Mouse (Mus musculus) left cerebral cortex, postnatal 10 days (tissue): Measurements from ENCODE around the gene Dcn. TPM values are rescaled to one million over a fixed set of nuclear protein-coding genes. Genes with fewer than 3 reads are reported as not detected.
A peak's percentile ranks its signal among the peaks of the same experiment; 100 is the strongest.

Source experiments
- DNase-seq, 2 experiments: peaks; one replicate each; pipeline ENCODE4 v3.0.0; 2021 to 2022; ENCODE audit warnings: low spot score in 2 of 2, mixed read lengths in 1 of 2; ENCODE audit errors: extremely low spot score in 1 of 2
- intact Hi-C: fragments of 180-260 bp; cut with DNase I; formaldehyde crosslinking; loops from one replicate; pipeline ENCODE4 v1.15.1; 2025
- total RNA-seq, 2 experiments: library from RNA; stranded (reverse); gene quantifications; 2 replicates each; pipeline ENCODE4 v1.2.3; 2021

Dcn gene
- 10 to 100 TPM; 24.6 to 33.5 TPM for total RNA-seq

DNA sequence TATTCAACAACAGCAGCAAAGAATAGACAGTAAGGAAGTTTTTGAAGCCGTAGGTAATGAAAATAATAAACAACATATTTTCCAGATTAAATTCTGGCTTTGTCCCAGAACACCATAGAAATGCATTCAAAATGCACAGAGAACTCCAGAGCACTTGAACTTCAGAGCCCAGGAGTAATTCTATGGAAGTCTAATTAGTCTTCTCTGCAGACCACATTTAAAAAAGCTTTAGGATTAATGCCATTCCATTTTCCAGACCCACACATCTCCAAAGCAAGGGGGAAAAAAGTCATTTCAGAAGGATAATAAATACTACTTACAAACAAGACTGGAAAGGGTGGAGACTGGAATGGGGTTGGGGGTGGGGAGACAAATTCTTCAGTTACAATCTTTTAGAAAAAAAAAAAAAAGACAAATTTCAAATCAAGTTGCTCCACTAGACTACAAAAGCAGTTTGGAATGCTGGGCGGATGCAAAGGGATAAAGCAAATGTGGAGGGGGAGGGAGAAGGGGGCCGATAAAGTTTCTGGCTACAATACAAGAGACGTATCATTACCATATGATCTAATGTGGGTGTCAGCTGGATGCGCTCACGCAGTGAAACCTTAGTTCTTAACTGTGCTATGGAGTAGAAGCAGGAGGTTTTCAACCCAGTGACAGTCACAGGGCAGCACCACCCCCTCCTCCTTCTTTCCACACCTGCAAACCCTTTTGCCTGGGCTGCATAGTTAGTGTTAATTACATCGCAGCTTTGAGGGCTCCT is at the start of gene Dcn:
Dcn (plus strand) TSS at position 606 of the 763 bp plus-strand sequence.
- DNase-seq = no peak
- intact Hi-C loops = no loop called here

DNA sequence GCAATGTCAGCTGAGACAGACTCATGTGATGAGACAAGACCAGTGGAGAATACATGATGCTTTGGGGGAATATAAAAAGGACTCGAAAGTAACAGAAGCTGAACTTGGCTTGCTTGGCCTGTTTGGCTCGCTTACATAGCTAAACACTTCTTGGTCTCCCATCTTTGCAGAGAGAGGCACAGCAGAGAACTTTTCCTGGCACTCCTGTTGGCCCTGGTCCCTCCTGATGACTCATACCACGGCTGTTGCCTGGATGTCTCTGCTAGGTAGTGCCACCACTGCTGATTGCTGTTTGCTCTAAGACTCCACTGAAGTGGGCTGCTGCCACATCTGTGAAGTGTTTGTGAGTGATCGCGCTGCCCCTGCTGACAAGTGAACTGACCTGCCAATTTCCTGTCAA is 42.7 kb upstream of the Dcn start:
- DNase-seq = peak; percentile 2 to 19
- intact Hi-C loops = no loop called here

DNA sequence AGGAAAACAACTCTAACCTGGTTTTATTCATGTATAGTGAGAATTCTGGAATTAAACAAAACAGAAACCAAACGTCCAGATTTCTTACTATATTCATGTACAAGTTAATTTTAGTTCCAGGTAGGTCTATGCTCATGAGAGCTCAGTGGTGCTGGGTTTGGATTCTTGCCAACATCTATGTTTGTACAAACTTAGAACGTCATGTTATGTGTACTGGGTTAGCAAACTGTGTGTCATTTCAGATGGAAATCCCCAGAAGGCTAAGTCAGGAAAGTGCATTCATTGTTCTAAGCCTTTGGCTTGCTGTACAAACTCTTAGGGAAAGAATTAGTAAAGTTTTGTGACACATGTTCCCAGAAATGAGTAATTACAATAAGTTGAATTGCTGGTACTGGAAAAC is 37.1 kb upstream of the Dcn start:
- DNase-seq = no peak
- intact Hi-C loops = no loop called here

DNA sequence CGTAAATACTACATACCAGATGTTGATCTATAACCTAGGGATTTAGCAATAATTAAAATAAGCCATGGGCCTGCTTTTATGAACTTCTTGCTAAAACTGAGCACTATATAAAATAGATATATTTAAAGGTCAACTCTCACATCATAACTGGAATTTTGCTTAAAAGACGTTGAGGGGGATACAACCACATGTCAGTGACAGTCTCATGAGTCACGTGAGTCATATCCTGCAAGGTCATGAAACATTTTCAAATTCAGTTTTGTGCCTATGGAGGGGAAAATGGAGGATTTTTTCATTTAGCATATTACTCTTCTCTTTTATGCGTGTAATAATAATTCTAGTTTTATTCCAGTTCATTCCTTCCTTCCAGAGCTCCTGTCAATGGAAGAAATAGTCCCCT is 32.9 kb upstream of the Dcn start:
- intact Hi-C loops = no loop called here
- DNase-seq = no peak

DNA sequence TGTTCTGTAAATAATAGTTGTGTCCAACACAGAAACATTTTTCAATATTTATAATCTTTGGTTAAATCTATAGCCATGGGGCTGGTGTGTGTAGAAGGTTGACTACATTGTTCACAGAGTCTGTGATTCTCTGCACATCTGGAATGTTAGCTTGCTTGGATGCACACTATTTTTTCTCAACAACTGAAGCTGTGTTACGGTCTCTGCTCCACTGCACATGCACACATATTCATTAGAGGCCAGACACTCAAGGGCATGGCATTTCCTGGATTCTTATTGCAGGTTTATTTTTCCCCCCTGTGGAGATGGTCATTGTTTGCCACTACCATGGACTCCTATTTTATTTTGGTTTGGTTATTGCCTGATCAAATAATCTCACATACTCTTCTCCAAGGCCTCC is 26.5 kb upstream of the Dcn start:
- intact Hi-C loops = no loop called here
- DNase-seq = no peak

DNA sequence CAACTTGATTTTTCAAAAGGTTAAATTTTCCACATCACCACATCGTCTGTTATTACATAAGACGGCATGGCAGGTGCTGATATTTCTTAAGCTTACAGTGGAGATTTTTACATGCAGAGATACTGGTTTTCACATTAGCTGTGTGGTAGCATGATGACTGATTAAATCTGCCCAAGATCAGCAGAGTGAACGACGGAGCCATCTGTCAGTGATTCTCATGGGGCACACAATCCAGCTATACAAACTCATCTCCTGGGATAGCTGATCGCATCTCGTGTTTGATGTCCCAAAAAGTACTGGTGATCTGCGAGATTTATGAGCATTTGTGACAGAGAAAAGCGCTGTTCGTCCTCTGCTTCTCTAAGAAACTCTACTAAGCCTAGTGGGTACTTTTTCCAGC is 25.9 kb upstream of the Dcn start:
- no peak for DNase-seq
- intact Hi-C loops = no loop called here

DNA sequence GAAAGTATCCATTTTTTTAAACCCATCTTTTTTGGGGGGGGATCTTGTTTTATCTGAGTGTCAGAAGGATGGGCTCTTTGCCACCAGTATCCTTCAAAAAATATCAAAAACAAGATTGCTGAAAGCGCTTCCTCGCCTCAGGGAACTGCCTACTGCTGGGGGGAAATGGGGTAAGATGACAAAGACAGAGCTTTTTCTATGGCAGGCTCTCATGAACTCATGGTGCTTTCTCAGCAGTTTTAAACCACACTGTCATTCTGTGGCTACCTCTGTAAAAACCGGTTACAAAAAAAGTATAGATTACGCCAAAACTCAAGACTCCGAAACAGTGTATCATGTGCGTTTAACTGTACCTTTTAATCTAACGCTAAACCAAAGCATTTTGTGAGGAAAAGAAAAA is 22.4 kb upstream of the Dcn start:
- intact Hi-C loops = no loop called here
- DNase-seq = no peak

DNA sequence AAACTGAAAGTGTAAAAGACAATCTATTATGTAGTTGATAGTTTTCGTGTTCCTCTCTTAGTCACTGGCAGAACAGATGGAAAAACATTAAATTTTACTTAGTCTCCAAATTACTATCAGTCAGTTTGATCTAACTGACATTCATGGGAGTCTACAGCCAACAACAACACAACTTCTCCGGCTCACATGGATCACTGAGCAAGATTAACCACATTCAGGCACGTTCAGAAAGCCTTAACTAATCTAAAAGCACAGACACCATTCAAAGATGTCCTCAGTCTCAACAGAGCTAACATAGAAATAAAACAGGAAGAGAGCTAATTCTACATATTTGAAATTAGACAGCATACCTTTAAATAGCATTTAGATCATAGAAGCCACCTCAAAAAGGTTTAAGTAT is 12.6 kb upstream of the Dcn start:
- intact Hi-C loops = no loop called here
- DNase-seq = no peak

DNA sequence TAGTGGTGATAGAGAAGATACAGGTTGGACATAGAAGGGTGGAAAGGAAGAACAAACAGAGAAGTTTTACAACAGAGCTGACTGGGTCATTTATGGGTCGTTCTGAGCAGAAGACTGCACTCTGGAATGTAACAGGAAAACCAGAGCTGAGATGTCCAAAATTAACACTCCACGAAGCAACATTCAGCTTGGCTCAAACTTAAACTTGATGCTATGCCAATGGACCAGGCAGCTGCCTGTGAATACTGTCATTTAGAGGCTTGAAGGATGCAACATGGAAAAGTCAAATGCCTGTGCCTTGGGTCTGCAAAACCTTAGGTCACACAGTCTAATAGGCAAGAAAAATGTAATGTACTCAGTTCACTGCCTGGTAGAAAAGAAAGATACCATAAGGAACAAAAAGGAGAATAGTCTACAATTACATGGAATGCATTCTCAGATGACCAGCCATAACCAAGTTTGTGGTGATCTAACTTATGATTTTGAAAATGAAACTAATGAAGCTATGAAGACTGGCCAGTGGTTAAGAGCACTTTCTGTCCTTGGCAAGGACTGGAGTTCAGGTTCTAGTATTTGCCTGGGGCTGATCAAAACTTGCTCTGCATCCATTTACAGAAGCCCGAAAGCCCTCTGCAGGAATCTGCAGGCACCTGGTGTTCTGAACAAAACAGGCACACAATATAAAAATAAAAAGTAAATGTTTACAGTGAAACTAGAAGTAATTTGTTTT is 9.8 kb upstream of the Dcn start:
- no peak for DNase-seq

DNA sequence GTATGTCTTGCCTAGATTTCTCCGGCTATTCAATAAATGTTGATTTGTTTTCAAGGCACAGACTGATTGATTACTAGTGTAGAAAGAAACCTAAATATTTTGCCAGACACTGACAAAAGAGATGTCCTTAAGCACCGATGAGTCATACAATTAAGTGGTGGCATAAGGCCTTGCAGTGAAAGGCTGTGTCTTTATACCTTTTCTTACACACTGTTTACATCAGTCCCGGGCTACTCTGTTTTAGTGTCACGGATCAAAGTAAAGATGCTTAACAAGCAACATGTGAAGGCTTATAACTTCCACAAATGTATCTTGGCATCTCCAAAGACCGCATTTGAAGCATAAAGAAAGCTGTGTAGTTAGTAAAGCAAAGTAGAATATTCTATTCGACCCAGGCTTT is 3.9 kb upstream of the Dcn start:
- no peak for DNase-seq
- intact Hi-C loops = no loop called here

More for the DNA sequence above, 9.8 kb upstream of the Dcn start:
- intact Hi-C loops = no loop called here

DNA sequence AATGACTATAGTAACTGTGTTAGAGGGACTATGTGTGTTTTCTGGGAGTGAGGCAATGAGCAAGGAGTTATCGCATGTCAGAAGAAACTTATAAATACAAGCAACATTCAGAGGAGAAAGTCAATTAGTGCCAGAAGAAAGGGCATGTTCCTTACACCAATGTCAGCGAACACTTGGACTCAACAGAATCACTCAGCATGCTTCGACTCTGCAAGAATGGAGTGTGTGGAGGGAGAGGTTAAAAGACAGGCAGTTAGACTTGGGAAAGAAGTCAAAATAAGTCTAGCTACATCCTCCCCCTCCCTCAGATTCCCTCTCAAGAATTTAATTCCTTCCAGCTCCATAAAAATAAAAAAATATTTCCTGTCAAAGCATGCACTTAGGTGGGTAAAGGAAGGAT is 1.1 kb upstream of the Dcn start:
- intact Hi-C loops = no loop called here
- DNase-seq = no peak

DNA sequence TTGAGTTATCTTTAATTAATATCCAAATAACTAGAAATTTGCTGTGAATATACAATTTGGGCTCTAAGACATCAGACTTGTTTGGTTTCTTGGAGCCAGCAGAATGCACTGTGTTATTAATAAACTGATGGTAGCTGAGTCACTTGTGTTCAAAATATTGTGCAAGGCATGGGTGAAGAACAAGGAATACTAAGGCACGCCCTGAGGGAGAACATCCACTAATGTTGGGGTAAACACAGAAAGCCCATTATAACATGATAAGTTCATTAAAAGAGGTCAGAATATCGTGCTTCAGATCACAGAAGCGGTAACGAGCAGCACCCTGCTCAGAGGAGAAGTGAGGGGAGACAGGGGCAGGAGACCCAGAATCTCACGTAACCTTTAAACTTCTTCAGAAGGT is 2.7 kb downstream of the Dcn start:
- intact Hi-C loops = no loop called here
- DNase-seq = no peak

DNA sequence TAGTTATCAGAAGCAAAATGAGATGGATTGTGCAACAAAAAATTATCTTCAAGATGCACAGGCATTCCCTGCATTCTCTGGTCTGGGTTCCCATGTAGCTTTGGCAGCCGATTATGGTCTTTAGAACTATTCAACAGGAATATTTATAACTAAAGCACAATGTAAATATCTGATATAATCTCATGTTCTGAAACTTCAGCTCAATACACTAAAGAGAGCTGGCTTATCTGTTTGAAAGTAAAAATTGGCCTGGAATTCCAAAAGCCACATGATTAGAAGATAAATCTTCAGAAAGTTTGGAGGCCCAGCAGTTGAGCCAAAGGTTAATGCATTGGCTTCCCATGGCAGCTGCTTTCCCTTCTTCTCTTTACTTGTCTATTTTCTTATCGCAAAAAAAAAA is 4.6 kb downstream of the Dcn start:
- DNase-seq = no peak
- intact Hi-C loops = no loop called here

DNA sequence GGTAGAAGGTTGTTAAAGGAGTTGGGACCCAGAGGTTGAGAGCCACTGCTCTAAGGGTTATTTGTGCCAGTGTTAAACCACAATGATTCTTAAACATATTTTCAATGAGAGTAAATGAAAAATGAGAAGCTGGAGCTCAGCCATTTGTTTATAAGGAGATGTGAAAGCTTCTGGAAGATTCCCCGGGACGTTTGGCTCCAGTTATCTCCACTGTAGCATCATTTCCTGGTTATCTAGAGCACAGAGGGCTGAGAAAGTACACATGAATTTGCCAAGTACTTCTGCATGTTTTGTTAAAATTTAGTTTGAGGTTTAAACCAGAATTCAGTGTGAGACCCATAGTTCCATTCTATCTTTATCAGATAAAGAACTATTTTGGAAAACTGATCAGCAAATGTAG is 5.7 kb downstream of the Dcn start:
- intact Hi-C loops = no loop called here
- no peak for DNase-seq

DNA sequence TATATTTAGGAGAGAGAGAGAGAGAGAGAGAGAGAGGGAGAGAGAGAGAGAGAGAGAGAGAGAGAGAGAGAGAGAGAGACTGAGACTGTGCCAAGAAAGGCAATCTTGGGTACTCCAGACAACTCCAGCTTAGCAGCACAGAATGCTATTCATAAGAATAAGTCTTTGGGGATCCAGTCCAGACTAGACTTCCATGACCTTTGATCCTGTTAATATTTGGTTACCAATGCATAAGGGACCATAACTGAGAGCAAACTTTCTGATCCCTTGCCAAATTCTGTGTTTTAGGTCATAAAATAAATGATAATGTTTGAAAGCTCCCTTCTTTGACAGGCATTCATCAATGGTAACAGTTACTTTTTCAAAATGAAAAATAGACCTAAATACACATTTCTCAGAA is 6.7 kb downstream of the Dcn start:
- no peak for DNase-seq
- intact Hi-C loops = no loop called here

DNA sequence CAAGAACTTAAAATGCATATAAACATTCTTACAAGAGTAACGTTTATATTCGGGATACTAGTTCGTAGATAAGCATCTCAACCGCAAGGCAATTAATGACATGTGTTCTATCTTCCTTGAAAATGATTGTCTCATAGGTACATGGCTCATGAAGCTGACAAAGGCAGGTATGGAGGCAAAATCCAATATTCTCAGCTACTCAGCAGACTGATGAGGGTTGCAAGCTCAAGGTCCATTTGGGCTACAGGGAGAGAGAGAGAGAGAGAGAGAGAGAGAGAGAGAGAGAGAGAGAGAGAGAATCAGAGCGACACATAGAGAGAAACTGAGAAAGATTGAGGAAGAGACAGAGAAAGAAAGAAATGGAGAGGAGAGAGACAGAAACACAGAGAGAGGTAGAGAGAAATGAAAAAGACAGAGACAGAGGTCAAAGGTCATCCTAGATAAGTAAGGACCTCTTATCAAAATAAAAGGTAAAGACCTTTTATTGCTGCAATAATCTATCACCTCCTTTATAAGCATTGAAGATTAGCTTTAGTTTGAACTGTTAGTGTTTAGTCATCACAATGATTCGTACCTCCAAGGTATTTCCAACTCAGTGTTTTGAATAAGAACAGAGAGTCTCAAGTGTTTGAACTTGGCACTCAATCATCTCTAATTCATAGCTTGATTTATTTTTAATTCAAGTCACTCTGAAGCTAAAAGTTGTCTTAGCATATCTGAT is 8.0 kb downstream of the Dcn start:
- intact Hi-C loops = no loop called here
- DNase-seq = no peak

DNA sequence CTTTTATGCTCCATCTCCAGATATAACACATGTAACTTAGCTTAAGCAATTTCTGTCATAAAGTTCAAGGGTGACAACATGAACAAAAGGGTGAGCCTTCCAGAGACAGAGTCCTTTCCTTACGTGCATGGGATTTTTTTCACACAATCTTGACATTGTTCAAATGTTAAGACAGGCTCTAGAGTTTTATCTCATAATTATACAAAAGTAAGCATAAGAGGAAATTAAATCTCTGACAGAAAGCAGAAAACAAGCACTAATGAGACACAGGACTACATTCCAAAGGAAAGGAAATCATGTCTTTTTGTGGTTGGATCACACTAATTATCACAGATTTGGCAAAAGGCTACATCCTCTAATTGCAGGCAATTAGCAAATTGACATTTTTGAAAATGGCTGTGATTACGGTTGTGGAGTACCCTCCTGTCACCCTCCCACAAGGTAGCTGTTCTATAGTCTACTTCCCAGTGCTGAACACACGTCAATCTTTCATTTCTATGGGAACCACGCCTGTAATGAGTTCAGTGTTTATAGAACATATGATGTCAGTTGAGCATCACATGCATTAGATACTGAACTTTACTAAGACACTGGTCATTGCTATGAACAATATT is 13.1 kb downstream of the Dcn start:
- intact Hi-C loops = no loop called here
- no peak for DNase-seq

DNA sequence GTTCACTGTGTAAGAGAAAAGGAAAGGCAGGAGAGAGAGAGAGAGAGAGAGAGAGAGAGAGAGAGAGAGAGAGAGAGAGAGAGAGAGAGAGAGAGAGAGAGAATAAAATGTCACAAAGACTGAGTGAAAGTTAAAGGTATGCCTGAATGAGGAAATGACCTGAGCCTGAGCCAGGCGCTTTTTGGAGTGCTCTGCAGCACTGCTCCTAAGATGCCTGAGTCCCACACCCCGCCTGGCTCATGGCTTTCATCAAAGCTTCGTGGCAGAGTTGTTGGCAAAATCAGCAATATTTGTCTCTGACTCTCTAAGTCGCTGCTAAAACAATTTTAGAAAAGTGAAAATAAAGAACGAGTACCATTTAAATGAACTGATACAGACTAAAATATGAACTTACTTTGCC is 18.2 kb downstream of the Dcn start:
- intact Hi-C loops = no loop called here

DNA sequence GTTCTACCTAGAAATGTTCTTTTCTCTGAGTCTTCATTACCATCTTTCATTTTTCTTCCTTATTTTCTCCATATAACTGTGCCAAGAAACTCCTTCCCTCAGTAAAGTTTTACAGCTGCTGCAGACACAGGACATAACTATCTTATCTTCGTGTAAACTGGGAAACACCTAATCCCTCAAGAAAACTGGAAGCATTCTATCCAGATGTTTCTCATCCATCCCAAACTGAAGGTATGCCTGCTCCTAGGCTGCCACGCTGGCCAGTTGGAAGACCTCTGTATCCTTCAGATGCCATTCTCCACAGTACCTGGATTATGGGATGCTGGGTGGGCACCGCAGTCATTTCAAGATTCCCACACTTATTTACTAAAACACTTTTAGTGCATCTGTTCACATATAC is 44.0 kb downstream of the Dcn start:
- no peak for DNase-seq
- intact Hi-C loops = no loop called here

More for the DNA sequence above, 18.2 kb downstream of the Dcn start:
- no peak for DNase-seq

DNA sequence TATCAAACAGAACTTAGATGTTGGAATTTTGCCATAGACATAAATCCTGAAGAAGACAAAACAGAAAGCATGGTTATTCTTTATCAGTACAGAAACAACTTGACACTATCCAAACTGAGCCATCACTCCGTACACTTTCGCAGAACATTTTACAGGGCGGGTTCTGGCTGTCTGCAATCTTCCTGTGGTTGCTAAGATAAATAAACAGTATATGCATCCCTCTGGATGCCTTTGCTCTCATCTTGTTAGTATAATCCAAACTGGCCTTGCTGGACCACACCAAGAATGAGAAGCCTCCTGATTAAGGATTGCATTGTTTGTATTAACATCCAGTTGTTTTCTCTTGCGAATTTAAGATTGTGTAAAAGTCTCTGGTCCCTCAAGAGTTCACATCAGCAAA is 56.3 kb downstream of the Dcn start:
- no peak for DNase-seq

More for the DNA sequence above, 56.3 kb downstream of the Dcn start:
- intact Hi-C loops = no loop called here
